Mouse (Mus musculus) brain, embryonic 14.5 days (tissue): ENCODE data around the gene Kpna7. TPM values are rescaled to one million over a fixed set of nuclear protein-coding genes. Genes with fewer than 3 reads are reported as not detected.
A peak's percentile ranks its signal among the peaks of the same experiment; 100 is the strongest.
"Not testable (repeated sequence)": the region's sequence is repeated elsewhere in the genome, so short reads cannot be mapped to it uniquely, and the experiment has no call there.

Experiments used
- DNase-seq: peaks from one replicate; pipeline ENCODE4 v3.0.0-alpha.2; 2011; ENCODE audit warnings: low read depth
- CTCF ChIP-seq: fragments of 200-500 bp; IDR thresholded peaks from 2 replicates; pipeline ENCODE4 v1.5.1; 2012; ENCODE audit warnings: inconsistent platforms, mild to moderate bottlenecking, moderate library complexity, borderline replicate concordance; ENCODE audit not compliant: insufficient read depth, insufficient read length; ENCODE audit errors: extremely low read depth
- POLR2A ChIP-seq: fragments of 200-500 bp; IDR thresholded peaks from 2 replicates; pipeline ENCODE4 v1.6.1; 2012; ENCODE audit warnings: mild to moderate bottlenecking, inconsistent platforms, borderline replicate concordance; ENCODE audit not compliant: poor library complexity, insufficient read depth, insufficient read length, severe bottlenecking; ENCODE audit errors: extremely low read depth
- polyA plus RNA-seq: library from polyadenylated mRNA; depleted of rRNA; stranded (reverse); fragments of >200 nt; gene quantifications from 2 replicates; pipeline ENCODE4 v1.2.3, GENCODE M21; 2012; rRNA removed

The Kpna7 gene
- not detected in 2 replicates for polyA plus RNA-seq

DNA sequence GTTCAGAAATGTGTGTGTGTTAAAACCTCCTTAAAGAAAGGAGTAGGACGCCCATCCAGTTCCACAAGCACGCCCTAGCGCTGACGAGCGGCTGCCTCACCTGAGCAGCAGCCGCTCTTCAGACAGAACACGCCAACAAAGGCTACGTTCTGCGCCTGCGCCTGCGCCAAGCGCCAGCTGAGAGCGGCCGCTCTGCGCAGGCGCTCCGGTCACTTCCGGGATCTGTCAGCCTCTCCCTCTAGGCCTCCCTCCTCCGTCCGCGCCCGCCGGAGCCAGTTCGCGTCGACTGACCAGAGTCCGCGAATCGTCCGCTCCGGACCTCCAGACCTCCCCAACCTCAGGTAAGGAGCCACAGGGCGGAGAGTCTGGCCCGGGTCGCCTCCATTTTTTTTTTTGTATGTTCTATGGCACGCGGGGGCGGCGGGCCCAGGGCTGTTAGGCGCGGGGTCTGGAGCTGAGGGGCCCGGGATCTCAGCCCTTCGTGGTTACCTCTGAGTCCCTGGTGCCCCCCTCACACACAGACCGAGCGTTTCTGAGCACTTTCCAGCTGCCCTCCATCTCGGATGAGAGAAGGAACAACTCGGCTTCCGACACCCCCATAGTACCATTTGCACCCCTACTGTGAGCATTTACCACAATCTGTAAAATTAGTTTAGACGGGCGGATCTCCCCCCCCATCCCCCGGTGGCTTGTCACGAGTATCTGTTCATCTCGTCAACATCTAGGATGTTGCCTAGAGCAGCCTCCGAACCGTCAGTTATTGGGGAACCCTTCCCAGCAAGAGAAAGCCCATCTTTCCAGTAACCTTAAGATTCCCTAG lies at the start of gene Kpna7, which contains the start of gene Arpc1a:
Gene Kpna7 (minus strand): TSS at position 399 of the 820 bp plus-strand sequence.
Gene Arpc1a (plus strand): TSS at position 199 of the 820 bp plus-strand sequence.
- DNase-seq: peak; percentile 98
- TF ChIP-seq POLR2A (peak; percentile 85; the same call in 1 of the 2 replicates), CTCF (no peak)

GRCm38 (mm10) chr5:145133275-145133674 lies 49.4 kb upstream of the Kpna7 start:
- not testable (repeated sequence) for DNase-seq

GRCm38 (mm10) chr5:145130995-145131394 lies 47.2 kb upstream of the Kpna7 start:
- no peak for DNase-seq
- TF ChIP-seq POLR2A (no peak), CTCF (no peak)

GRCm38 (mm10) chr5:145130191-145130590 lies 46.4 kb upstream of the Kpna7 start:
- DNase-seq: no peak
- TF ChIP-seq CTCF (no peak), POLR2A (no peak)

GRCm38 (mm10) chr5:145129773-145130172 lies 45.9 kb upstream of the Kpna7 start:
- not testable (repeated sequence) for DNase-seq

GRCm38 (mm10) chr5:145129124-145129523 lies 45.3 kb upstream of the Kpna7 start:
- no peak for DNase-seq
- no peak for TF ChIP-seq CTCF
- no peak for TF ChIP-seq POLR2A

- TF ChIP-seq POLR2A (no peak), CTCF (no peak)
- no peak for DNase-seq
Measured at GRCm38 (mm10) chr5:145126580-145126979, 42.8 kb upstream of the Kpna7 start.

GRCm38 (mm10) chr5:145123396-145123795 lies 39.6 kb upstream of the Kpna7 start:
- DNase-seq: no peak
- TF ChIP-seq POLR2A: no peak
- no peak for TF ChIP-seq CTCF

GRCm38 (mm10) chr5:145120921-145121320 lies 37.1 kb upstream of the Kpna7 start:
- TF ChIP-seq POLR2A (no peak), CTCF (no peak)
- DNase-seq: no peak

GRCm38 (mm10) chr5:145119385-145119784 lies 35.6 kb upstream of the Kpna7 start:
- TF ChIP-seq POLR2A (no peak), CTCF (peak; percentile 42; the same call in 1 of the 2 replicates)
- no peak for DNase-seq

DNA sequence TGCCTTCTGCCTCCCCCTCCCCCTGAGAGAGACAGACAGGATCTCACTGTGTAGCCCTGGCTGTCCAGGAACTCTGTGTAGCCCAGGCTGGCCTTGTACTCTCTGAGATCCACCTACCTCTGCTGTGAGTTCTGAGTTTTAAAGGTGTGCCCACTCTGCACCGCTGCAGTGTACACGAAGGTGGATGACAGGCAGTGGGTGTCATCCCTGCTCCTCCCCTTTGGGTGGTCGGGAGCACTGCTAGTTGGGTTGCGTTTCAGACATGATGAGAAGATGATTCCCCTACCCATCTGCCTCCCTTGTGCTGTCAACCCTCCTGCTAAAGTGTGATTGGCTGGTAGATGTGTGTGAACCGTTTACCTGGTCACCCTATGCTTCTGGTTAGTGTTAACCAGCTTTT lies 34.6 kb upstream of the Kpna7 start:
- TF ChIP-seq CTCF: no peak
- TF ChIP-seq POLR2A: no peak
- no peak for DNase-seq

- no peak for DNase-seq
- TF ChIP-seq CTCF (no peak), POLR2A (no peak)
Measured at GRCm38 (mm10) chr5:145118005-145118404, 34.2 kb upstream of the Kpna7 start.
